Mouse (Mus musculus): ENCODE measurements around the gene Gm43552. TPM values are rescaled to one million over a fixed set of nuclear protein-coding genes. Genes with fewer than 3 reads are reported as not detected.

Gene Gm43552
- polyA plus RNA-seq, 1 experiment = not detected

- no peaks in the 10 kb centered on the region for H3K9me3 ChIP-seq (ENCODE audit: control insufficient read depth, low read length)
- H3K4me3 ChIP-seq (replicated peaks) = no peak overlapping the region
- TF ChIP-seq GATA1 (IDR thresholded peaks at IDR 0.05; ENCODE audit: low read length) = no peak
- no peak for TF ChIP-seq TAL1 (IDR thresholded peaks at IDR 0.05; ENCODE audit: low read length)
- no peaks in the 10 kb centered on the region for H3K27me3 ChIP-seq (ENCODE audit: control insufficient read depth)
- H3K36me3 ChIP-seq (ENCODE audit: control insufficient read depth) = peaks cover 9% of the 10 kb centered on the region
- H3K4me1 ChIP-seq (ENCODE audit: control insufficient read depth) = peaks cover 34% of the 10 kb centered on the region
Measured at GRCm38 (mm10) chr5:65535457-65536067, 42.9 kb upstream of the Gm43552 start.

DNA sequence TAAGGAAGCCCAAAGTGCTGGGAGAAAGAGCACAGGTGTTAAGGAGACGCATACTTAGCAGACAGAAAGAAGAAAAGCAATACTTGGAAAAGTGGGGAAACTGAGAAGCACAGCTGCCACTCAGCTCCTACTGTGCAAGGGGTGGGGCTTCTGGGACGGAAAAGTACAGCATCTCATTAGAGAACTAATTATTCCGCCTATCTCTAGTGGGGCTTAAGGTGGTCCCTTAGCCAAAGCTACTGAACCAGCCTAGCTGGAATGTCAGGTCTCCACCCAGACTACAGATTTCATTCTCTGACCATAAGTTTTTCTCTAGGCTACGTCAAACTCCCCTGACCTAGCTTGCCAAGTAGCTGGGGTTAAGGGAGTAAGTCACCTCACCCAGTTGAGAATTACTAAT lies 41.9 kb upstream of the Gm43552 start:
- TF ChIP-seq GATA1 (IDR thresholded peaks at IDR 0.05; ENCODE audit: low read length) = no peak
- no peak for TF ChIP-seq TAL1 (IDR thresholded peaks at IDR 0.05; ENCODE audit: low read length)
- Histone ChIP-seq H3K9me3 (ENCODE audit: control insufficient read depth, low read length) (no peaks in the 10 kb centered on the region), H3K36me3 (ENCODE audit: control insufficient read depth) (peaks cover 4% of the 10 kb centered on the region), H3K4me3 (replicated peaks) (no peak overlapping the region), H3K27me3 (ENCODE audit: control insufficient read depth) (no peaks in the 10 kb centered on the region), H3K4me1 (ENCODE audit: control insufficient read depth) (peaks cover 38% of the 10 kb centered on the region)

GRCm38 (mm10) chr5:65531283-65531682 lies 38.6 kb upstream of the Gm43552 start:
- H3K27me3 ChIP-seq (ENCODE audit: control insufficient read depth) = no peaks in the 10 kb centered on the region
- H3K4me1 ChIP-seq (ENCODE audit: control insufficient read depth) = peaks cover 24% of the 10 kb centered on the region
- no peak overlapping the region for H3K4me3 ChIP-seq (replicated peaks)
- TF ChIP-seq GATA1 (IDR thresholded peaks at IDR 0.05; ENCODE audit: low read length) (no peak), TAL1 (IDR thresholded peaks at IDR 0.05; ENCODE audit: low read length) (no peak)
- H3K9me3 ChIP-seq (ENCODE audit: control insufficient read depth, low read length) = no peaks in the 10 kb centered on the region
- H3K36me3 ChIP-seq (ENCODE audit: control insufficient read depth) = no peaks in the 10 kb centered on the region

GRCm38 (mm10) chr5:65525674-65526443 lies 33.2 kb upstream of the Gm43552 start:
- no peak overlapping the region for H3K4me3 ChIP-seq (replicated peaks)
- no peak for TF ChIP-seq TAL1 (IDR thresholded peaks at IDR 0.05; ENCODE audit: low read length)
- no peak for TF ChIP-seq GATA1 (IDR thresholded peaks at IDR 0.05; ENCODE audit: low read length)

DNA sequence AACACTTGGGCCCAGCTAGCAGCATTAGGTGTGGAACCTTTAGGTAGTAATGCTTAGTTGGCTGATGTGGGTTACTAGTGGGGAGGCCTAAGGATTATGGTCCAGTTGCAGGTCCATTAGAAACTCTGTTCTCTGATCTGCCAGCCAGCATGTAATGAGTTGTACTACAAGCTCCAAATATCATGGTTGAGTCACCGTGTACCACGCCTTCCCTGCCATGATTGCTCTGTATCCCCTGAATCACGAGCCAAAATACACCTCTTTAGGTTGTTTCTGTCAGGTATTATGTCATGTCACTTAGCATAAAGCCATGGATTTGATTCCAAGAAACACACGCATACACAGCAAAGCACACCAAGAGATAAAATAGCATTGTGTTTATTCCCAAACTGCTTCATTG lies 32.2 kb upstream of the Gm43552 start:
- no peaks in the 10 kb centered on the region for H3K36me3 ChIP-seq (ENCODE audit: control insufficient read depth)
- no peak overlapping the region for H3K4me3 ChIP-seq (replicated peaks)
- peaks cover 3% of the 10 kb centered on the region for H3K4me1 ChIP-seq (ENCODE audit: control insufficient read depth)
- H3K27me3 ChIP-seq (ENCODE audit: control insufficient read depth) = peaks cover 2% of the 10 kb centered on the region; the same call in 1 of the 2 replicates
- TF ChIP-seq GATA1 (IDR thresholded peaks at IDR 0.05; ENCODE audit: low read length) (no peak), TAL1 (IDR thresholded peaks at IDR 0.05; ENCODE audit: low read length) (no peak)
- no peaks in the 10 kb centered on the region for H3K9me3 ChIP-seq (ENCODE audit: control insufficient read depth, low read length)

More at GRCm38 (mm10) chr5:65525674-65526443, 33.2 kb upstream of the Gm43552 start:
- H3K27me3 ChIP-seq (ENCODE audit: control insufficient read depth) = peaks cover 2% of the 10 kb centered on the region; the same call in 1 of the 2 replicates
- H3K4me1 ChIP-seq (ENCODE audit: control insufficient read depth) = peaks cover 10% of the 10 kb centered on the region
- no peaks in the 10 kb centered on the region for H3K9me3 ChIP-seq (ENCODE audit: control insufficient read depth, low read length)
- H3K36me3 ChIP-seq (ENCODE audit: control insufficient read depth) = no peaks in the 10 kb centered on the region

DNA sequence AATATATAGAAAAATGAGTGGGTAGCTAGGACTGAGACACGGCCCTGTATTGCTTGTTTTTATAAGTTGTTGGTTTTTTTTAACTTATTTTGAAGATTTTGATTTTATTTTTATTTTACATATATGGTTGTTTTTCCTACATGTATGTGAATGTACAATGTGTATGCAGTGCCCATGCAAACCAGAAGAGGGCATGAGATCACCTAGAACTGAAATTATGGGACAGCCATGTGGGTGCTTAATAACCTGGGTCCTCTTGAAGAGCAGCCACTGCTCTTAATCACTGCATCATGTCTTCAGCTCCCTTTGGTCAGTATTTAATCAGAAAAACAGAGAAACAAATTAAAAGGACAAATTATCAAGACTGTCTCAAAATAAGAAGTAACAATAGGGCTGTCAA lies 29.2 kb upstream of the Gm43552 start:
- Histone ChIP-seq H3K9me3 (ENCODE audit: control insufficient read depth, low read length) (no peaks in the 10 kb centered on the region), H3K4me1 (ENCODE audit: control insufficient read depth) (no peaks in the 10 kb centered on the region), H3K27me3 (ENCODE audit: control insufficient read depth) (peaks cover 2% of the 10 kb centered on the region; the same call in 1 of the 2 replicates), H3K36me3 (ENCODE audit: control insufficient read depth) (no peaks in the 10 kb centered on the region), H3K4me3 (replicated peaks) (no peak overlapping the region)
- no peak for TF ChIP-seq TAL1 (IDR thresholded peaks at IDR 0.05; ENCODE audit: low read length)
- no peak for TF ChIP-seq GATA1 (IDR thresholded peaks at IDR 0.05; ENCODE audit: low read length)

DNA sequence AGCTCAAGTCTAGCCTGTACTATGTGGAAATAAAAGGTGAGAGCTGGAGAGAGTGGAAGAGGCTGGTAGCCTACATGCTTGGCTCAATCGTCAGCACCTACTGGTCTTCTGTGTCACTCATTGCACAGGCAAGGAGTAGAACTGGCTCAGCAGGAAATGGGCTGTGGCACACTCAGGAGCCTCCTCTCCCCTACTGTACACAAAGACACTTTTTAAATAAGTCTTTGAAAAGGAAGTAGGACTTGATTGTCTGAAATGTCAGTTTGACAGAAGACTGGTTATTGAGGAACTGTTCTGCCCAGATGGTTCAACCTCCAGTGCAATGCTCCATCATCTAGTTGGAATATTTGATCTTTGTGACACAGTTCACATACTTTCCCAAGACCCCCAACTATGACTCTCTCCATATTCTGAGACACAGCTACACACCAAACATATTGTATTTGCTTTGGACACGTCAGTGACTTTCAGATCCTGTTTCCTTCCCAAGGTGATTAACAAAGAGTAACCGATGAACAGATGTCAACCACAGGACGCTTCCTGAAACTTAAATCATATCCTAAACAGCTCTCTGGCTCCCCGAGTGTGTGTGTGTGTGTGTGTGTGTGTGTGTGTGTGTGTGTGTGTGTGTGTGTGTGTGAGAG lies 22.1 kb upstream of the Gm43552 start:
- Histone ChIP-seq H3K4me1 (ENCODE audit: control insufficient read depth) (no peaks in the 10 kb centered on the region), H3K36me3 (ENCODE audit: control insufficient read depth) (no peaks in the 10 kb centered on the region), H3K27me3 (ENCODE audit: control insufficient read depth) (peaks cover 4% of the 10 kb centered on the region; the same call in 1 of the 2 replicates), H3K4me3 (replicated peaks) (no peak overlapping the region), H3K9me3 (ENCODE audit: control insufficient read depth, low read length) (no peaks in the 10 kb centered on the region)
- TF ChIP-seq TAL1 (IDR thresholded peaks at IDR 0.05; ENCODE audit: low read length) (no peak), GATA1 (IDR thresholded peaks at IDR 0.05; ENCODE audit: low read length) (no peak)

- Histone ChIP-seq H3K9me3 (ENCODE audit: control insufficient read depth, low read length) (no peaks in the 10 kb centered on the region), H3K4me1 (ENCODE audit: control insufficient read depth) (no peaks in the 10 kb centered on the region), H3K4me3 (replicated peaks) (no peak overlapping the region), H3K36me3 (ENCODE audit: control insufficient read depth) (no peaks in the 10 kb centered on the region), H3K27me3 (ENCODE audit: control insufficient read depth) (peaks cover 4% of the 10 kb centered on the region; the same call in 1 of the 2 replicates)
- TF ChIP-seq GATA1 (IDR thresholded peaks at IDR 0.05; ENCODE audit: low read length) (no peak), TAL1 (IDR thresholded peaks at IDR 0.05; ENCODE audit: low read length) (no peak)
Measured at GRCm38 (mm10) chr5:65513506-65513905, 20.9 kb upstream of the Gm43552 start.

- H3K27me3 ChIP-seq (ENCODE audit: control insufficient read depth) = peaks cover 2% of the 10 kb centered on the region; the same call in 1 of the 2 replicates
- no peaks in the 10 kb centered on the region for H3K36me3 ChIP-seq (ENCODE audit: control insufficient read depth)
- TF ChIP-seq GATA1 (IDR thresholded peaks at IDR 0.05; ENCODE audit: low read length) (no peak), TAL1 (IDR thresholded peaks at IDR 0.05; ENCODE audit: low read length) (no peak)
- no peaks in the 10 kb centered on the region for H3K9me3 ChIP-seq (ENCODE audit: control insufficient read depth, low read length)
- peaks cover 2% of the 10 kb centered on the region; the same call in 1 of the 2 replicates for H3K4me1 ChIP-seq (ENCODE audit: control insufficient read depth)
- no peak overlapping the region for H3K4me3 ChIP-seq (replicated peaks)
Measured at GRCm38 (mm10) chr5:65508395-65508794, 15.8 kb upstream of the Gm43552 start.
